Mouse (Mus musculus) heart, embryonic 12.5 days (tissue): Measurements from ENCODE around the gene Bcas3. TPM values are rescaled to one million over a fixed set of nuclear protein-coding genes. Genes with fewer than 3 reads are reported as not detected.

Source experiments
- ATAC-seq: fragments of 200-750 bp; cut with Nextera tagmentation; 2 replicates; pipeline ENCODE4 v1.8.0; 2017; ENCODE audit warnings: moderate TSS enrichment, moderate library complexity; ENCODE audit not compliant: insufficient number of reproducible peaks, low FRiP score
- H3K27ac ChIP-seq: fragments of 300-500 bp; sonication (generic); 2 replicates; pipeline ENCODE4 v1.5.1; 2016; ENCODE audit warnings: mild to moderate bottlenecking, moderate library complexity; ENCODE audit not compliant: poor library complexity, severe bottlenecking
- H3K27me3 ChIP-seq: fragments of 300-500 bp; sonication (generic); replicated peaks from 2 replicates; pipeline ENCODE4 v1.6.1; 2016; ENCODE audit warnings: mild to moderate bottlenecking, moderate library complexity
- H3K36me3 ChIP-seq: fragments of 300-500 bp; sonication (generic); 2 replicates; pipeline ENCODE4 v1.6.1; 2016; ENCODE audit warnings: mild to moderate bottlenecking, moderate library complexity
- H3K4me1 ChIP-seq: fragments of 300-500 bp; sonication (generic); replicated peaks from 2 replicates; pipeline ENCODE4 v1.6.1; 2016; ENCODE audit warnings: mild to moderate bottlenecking
- H3K4me2 ChIP-seq: fragments of 300-500 bp; sonication (generic); 2 replicates; pipeline ENCODE4 v1.6.1; 2016; ENCODE audit warnings: mild to moderate bottlenecking, moderate library complexity
- H3K4me3 ChIP-seq: fragments of 300-500 bp; sonication (generic); 2 replicates; pipeline ENCODE4 v1.5.1; 2016; ENCODE audit warnings: mild to moderate bottlenecking
- H3K9ac ChIP-seq: fragments of 300-500 bp; sonication (generic); 2 replicates; pipeline ENCODE4 v1.6.1; 2016; ENCODE audit warnings: mild to moderate bottlenecking, moderate library complexity
- H3K9me3 ChIP-seq: fragments of 300-500 bp; sonication (generic); replicated peaks from 2 replicates; pipeline ENCODE4 v1.6.1; 2016; ENCODE audit warnings: mild to moderate bottlenecking, moderate library complexity
- WGBS: fragments of 180-500 bp; shearing (Covaris S2); methylation state at CpG from one replicate; pipeline ENCODE4 v1.1.7; 2016; 5-methylcytosine and 5-hydroxymethylcytosine counted together
- polyA plus RNA-seq: library from polyadenylated mRNA; unstranded; fragments of >200 nt; fragmentation: Nextera tagmentation; extraction: Ambion mirVana; gene quantifications from 2 replicates; pipeline ENCODE4 v1.2.1, GENCODE M21; 2016

Bcas3 gene
- polyA plus RNA-seq, 1 experiment from 2014 or later: 16.1 TPM

DNA sequence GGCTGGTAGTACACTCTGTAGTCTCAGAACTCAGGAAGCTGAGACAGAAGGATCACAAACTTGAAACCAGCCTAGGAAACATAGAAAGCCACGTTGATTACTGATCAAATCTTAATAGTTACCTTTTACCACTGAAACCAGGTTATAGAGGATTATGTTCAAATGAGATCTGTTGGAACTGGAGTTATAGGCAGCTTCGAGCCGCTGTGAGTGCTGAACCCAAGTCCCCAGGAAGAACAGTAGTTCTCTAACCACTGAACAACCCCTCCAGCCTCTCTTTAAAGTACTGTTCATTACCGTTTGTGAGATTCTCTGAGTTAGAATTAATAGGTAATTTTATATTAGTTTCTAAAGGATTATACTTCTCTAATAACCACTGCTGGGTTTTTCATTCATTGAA, 188.0 kb downstream of the Bcas3 start:
- WGBS: 84% methylated on average over 4 of the region's 4 CpGs
- no peak overlapping the region for H3K9ac ChIP-seq
- no peak overlapping the region for H3K4me3 ChIP-seq
- peaks cover 5% of the 10 kb centered on the region for H3K4me1 ChIP-seq
- H3K9me3 ChIP-seq: no peaks in the 10 kb centered on the region
- H3K27me3 ChIP-seq: no peaks in the 10 kb centered on the region
- no peak overlapping the region for H3K4me2 ChIP-seq
- no peak overlapping the region for H3K27ac ChIP-seq
- H3K36me3 ChIP-seq: no peaks in the 10 kb centered on the region
- ATAC-seq: no peak

DNA sequence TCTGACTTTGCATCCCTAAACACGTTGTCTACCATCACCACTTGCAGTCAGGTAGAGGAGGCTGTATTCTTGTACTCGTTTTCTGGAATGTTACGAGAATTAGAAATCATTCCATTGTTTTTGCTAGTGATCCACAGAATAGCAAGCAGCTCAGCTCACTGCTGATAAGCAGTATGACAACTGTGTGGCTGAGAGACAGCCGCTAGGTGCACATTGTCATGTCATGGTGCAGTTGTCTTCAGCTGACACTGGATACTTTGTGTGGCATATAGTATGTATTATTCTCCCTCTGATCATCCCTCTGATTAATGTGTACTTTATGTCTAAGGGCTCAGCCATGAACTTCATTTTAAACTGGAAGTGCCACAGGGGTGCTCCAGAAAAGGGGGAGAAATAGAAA, 190.3 kb downstream of the Bcas3 start:
- H3K9ac ChIP-seq: no peak overlapping the region
- H3K27me3 ChIP-seq: no peaks in the 10 kb centered on the region
- H3K4me3 ChIP-seq: no peak overlapping the region
- no peaks in the 10 kb centered on the region for H3K9me3 ChIP-seq
- peaks cover 8% of the 10 kb centered on the region for H3K4me1 ChIP-seq
- no peaks in the 10 kb centered on the region for H3K36me3 ChIP-seq
- 67% methylated on average over 4 of the region's 4 CpGs for WGBS
- no peak for ATAC-seq
- H3K4me2 ChIP-seq: no peak overlapping the region
- no peak overlapping the region for H3K27ac ChIP-seq

DNA sequence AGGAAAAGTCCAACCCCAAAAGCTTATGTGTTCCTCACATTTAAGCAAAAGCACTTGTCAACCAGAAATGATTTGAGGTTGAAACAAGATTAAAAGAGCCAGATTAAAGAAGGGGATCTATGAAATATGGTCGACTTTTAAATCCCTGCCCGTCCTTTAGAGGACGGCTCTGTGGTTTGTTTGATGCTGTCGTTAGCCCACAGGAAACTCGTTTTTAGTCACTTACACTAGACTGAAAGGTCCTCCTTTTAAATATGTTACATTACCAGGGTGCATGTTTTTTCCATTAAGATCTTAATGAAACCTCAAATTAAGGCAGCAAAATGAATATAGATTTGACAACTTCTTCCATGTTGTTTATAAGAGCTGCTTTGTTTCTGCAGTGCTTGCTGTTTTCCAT, 192.6 kb downstream of the Bcas3 start:
- Histone ChIP-seq H3K4me3 (no peak overlapping the region), H3K27me3 (no peaks in the 10 kb centered on the region), H3K27ac (no peak overlapping the region), H3K9me3 (no peaks in the 10 kb centered on the region), H3K9ac (no peak overlapping the region), H3K4me2 (no peak overlapping the region), H3K36me3 (no peaks in the 10 kb centered on the region), H3K4me1 (peaks cover 16% of the 10 kb centered on the region)
- WGBS: 72% methylated on average over 5 of the region's 5 CpGs
- no peak for ATAC-seq

DNA sequence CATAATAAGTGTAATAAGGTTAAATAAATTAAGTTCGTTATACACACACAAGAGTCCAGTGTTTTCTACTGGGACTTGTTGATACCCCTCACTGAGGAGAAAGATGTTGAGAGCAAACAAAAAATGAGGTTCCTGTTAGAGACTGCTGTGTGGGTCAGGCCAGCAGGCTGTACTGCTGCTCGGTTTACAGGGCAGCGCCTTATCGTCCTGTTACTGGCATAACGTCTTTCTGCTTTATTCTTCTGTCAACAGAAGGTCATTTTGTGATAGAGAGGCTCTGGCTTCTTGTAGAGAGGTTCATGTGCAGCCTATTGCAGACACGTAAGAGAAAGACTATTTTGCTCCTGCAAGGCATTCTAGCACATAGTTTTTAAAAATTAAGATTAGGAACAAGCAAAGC, 195.0 kb downstream of the Bcas3 start:
- no peak overlapping the region for H3K9ac ChIP-seq
- H3K4me1 ChIP-seq: peaks cover 12% of the 10 kb centered on the region
- H3K27ac ChIP-seq: no peak overlapping the region
- no peaks in the 10 kb centered on the region for H3K9me3 ChIP-seq
- H3K27me3 ChIP-seq: no peaks in the 10 kb centered on the region
- H3K36me3 ChIP-seq: no peaks in the 10 kb centered on the region
- no peak overlapping the region for H3K4me3 ChIP-seq
- WGBS: 35% methylated on average over 6 of the region's 6 CpGs
- H3K4me2 ChIP-seq: no peak overlapping the region
- ATAC-seq: no peak

DNA sequence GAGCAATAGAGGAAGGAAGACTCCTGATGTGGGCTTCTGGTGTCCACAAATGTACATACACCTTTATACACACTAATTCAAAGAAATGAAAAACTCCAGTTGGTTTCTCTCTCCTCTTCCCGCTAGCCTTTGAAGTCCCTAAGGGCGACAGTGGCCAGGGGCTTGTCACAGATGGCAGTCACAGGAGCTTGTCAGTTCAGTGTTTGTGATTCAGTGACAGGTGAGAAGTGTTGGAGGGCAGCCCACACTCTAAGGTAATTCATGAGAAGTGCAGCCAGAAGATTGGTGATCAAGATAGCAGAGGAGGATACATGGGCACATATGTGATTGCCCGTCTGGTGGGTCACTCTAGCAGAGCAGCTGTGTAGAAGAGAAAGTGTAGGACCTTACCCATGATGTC, 196.7 kb downstream of the Bcas3 start:
- WGBS: 69% methylated on average over 3 of the region's 3 CpGs

DNA sequence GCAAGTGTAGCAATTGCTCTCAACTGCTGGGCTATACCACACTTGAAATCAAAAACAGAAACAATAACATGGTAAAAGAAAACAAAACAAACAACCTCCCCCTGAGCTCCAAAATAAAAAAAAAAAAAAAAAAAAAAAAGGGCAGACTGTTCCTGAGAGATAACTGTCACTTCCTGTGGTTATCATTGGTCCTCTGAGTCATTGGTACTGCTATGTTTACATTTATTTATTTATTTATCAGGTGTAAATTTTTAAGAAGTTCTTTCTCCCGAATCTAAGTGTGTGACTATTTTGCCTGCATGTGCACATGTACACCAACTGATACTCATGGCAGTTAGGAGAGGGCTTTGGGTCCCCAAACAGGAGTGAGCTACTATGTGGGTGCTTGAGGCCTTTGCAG, 202.1 kb downstream of the Bcas3 start:
- Histone ChIP-seq H3K9me3 (no peaks in the 10 kb centered on the region), H3K4me2 (no peak overlapping the region), H3K4me1 (peaks cover 4% of the 10 kb centered on the region; the same call in 1 of the 2 replicates), H3K9ac (no peak overlapping the region), H3K4me3 (no peak overlapping the region), H3K27ac (no peak overlapping the region), H3K36me3 (no peaks in the 10 kb centered on the region), H3K27me3 (no peaks in the 10 kb centered on the region)
- WGBS: 20% methylated on average over 1 of the region's 1 CpGs
- no peak for ATAC-seq

More for the DNA sequence above, 196.7 kb downstream of the Bcas3 start:
- peaks cover 12% of the 10 kb centered on the region for H3K4me1 ChIP-seq
- no peak for ATAC-seq
- no peaks in the 10 kb centered on the region for H3K36me3 ChIP-seq
- no peak overlapping the region for H3K4me2 ChIP-seq
- no peaks in the 10 kb centered on the region for H3K27me3 ChIP-seq
- H3K4me3 ChIP-seq: no peak overlapping the region
- H3K9me3 ChIP-seq: no peaks in the 10 kb centered on the region
- H3K9ac ChIP-seq: no peak overlapping the region
- no peak overlapping the region; the same call in 1 of the 2 replicates for H3K27ac ChIP-seq

DNA sequence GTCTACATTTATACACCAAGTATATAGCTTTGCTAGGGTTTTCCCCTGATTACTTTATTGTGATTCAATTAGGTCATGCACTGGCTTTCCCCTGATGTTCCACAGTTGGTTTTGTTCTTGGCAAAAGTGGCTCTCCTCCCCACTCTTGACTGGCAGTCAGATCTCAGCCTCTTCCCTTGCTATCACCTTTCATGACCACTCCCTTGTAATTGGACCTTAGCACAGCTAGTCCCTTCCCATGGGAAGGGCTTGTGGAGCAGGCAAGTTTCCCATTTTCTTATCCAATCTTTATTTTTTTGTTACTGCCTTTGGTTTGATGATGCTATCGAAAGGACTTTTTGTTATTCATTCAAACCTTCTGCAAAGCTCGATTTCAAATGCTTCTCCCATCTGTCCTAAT, 202.8 kb downstream of the Bcas3 start:
- no peaks in the 10 kb centered on the region for H3K9me3 ChIP-seq
- WGBS: 54% methylated on average over 2 of the region's 2 CpGs
- no peak overlapping the region for H3K9ac ChIP-seq
- H3K36me3 ChIP-seq: no peaks in the 10 kb centered on the region
- H3K4me1 ChIP-seq: peaks cover 4% of the 10 kb centered on the region; the same call in 1 of the 2 replicates
- H3K4me2 ChIP-seq: no peak overlapping the region
- no peak overlapping the region for H3K27ac ChIP-seq
- no peak overlapping the region for H3K4me3 ChIP-seq
- no peak for ATAC-seq
- H3K27me3 ChIP-seq: no peaks in the 10 kb centered on the region

DNA sequence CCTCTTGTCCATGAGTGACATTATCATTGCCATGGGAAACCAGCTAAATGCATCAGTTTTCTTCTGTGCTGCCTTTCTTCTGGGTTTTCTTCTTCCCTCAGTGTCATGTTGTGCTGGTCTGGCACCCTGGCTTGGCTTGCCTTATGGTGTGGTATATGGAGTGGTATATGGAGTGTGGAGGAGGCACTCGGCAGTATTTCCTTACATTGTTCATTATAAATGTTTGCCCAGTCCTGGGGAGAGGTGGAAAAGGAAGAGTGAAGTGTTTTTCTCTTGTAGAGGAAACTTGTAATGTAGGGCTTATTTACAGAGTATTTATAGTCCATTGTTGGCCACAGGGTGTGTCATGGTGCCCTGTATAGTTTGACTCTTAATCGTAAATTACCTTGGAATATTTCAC, 212.1 kb downstream of the Bcas3 start:
- no peak for ATAC-seq
- H3K9me3 ChIP-seq: no peaks in the 10 kb centered on the region
- WGBS: 61% methylated on average over 2 of the region's 2 CpGs

DNA sequence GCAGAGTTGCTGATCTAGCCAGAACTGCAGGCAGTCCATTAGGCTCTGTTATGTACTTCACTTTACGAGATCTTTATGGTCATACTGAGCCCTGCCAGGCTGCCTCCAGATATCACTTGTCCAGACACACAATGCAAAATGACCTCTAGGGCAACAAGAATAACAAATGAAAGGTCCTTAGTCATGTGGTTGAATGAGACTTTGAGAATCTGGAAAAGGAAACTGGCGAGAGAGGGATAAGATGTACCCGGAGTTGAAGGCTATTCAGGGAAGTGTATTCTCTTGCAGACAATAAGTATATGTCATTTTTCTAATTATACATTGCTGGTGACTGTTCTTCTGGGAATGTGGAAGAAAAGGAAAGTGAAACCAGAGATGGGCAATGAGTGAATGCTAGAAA, 218.1 kb downstream of the Bcas3 start:
- WGBS: 41% methylated on average over 3 of the region's 3 CpGs
- ATAC-seq: no peak
- Histone ChIP-seq H3K9ac (no peak overlapping the region), H3K4me3 (no peak overlapping the region), H3K27ac (peak overlapping the region; percentile 57; the same call in 1 of the 2 replicates), H3K4me1 (peaks cover 42% of the 10 kb centered on the region), H3K9me3 (no peaks in the 10 kb centered on the region), H3K4me2 (no peak overlapping the region), H3K27me3 (no peaks in the 10 kb centered on the region), H3K36me3 (no peaks in the 10 kb centered on the region)

More for the DNA sequence above, 212.1 kb downstream of the Bcas3 start:
- no peaks in the 10 kb centered on the region for H3K4me1 ChIP-seq
- no peaks in the 10 kb centered on the region for H3K36me3 ChIP-seq
- H3K4me3 ChIP-seq: no peak overlapping the region
- no peak overlapping the region for H3K9ac ChIP-seq
- H3K27ac ChIP-seq: no peak overlapping the region
- H3K4me2 ChIP-seq: no peak overlapping the region
- H3K27me3 ChIP-seq: no peaks in the 10 kb centered on the region

DNA sequence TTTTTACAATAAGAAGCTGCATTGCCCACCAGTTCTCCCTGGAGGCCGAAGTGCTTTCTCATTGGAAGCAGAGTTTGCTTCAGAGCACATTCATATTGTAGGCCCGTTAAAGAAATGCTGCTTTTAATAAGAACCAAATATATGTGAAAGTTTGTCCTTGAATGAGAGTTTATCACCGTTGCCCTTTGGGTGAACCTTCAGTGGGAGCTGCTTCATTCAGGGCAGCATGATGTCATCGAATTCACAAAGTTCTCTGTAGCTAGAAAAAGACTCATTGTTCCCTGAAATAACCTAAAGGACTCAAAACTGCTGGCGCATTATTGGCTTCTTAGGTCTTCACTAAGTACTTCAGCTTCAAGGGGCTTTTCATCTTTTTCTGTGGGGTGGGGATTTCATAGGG, 219.0 kb downstream of the Bcas3 start:
- Histone ChIP-seq H3K9me3 (no peaks in the 10 kb centered on the region), H3K4me1 (peaks cover 43% of the 10 kb centered on the region), H3K4me2 (peak overlapping the region; percentile 3), H3K27ac (peak overlapping the region; percentile 88), H3K27me3 (no peaks in the 10 kb centered on the region), H3K4me3 (no peak overlapping the region), H3K36me3 (no peaks in the 10 kb centered on the region), H3K9ac (no peak overlapping the region)
- peak; percentile 29; the same call in 1 of the 2 replicates for ATAC-seq
- WGBS: 22% methylated on average over 5 of the region's 5 CpGs

DNA sequence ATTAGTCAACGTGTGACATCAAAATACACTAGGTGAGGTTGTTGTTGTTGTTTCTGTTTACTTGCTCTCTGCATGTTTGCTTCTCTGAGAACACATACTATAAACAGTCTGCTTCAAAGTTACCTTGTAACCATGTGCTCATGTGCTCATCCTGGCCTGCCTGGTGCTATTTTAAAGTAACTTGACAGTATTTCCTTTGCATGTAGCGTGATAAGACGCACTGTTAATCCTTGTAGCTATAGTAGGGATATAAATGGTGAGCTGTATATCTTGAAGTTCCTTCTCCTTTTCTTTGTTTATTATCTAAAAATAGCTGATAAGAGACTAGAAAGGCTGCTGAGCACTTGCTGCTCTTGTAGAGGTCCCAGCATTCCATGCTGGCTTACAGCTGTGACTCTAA, 219.6 kb downstream of the Bcas3 start:
- Histone ChIP-seq H3K27ac (peak overlapping the region; percentile 88), H3K9me3 (no peaks in the 10 kb centered on the region), H3K27me3 (no peaks in the 10 kb centered on the region), H3K4me1 (peaks cover 48% of the 10 kb centered on the region), H3K9ac (no peak overlapping the region), H3K4me3 (no peak overlapping the region), H3K4me2 (no peak overlapping the region), H3K36me3 (no peaks in the 10 kb centered on the region)
- 19% methylated on average over 3 of the region's 3 CpGs for WGBS
- no peak for ATAC-seq

DNA sequence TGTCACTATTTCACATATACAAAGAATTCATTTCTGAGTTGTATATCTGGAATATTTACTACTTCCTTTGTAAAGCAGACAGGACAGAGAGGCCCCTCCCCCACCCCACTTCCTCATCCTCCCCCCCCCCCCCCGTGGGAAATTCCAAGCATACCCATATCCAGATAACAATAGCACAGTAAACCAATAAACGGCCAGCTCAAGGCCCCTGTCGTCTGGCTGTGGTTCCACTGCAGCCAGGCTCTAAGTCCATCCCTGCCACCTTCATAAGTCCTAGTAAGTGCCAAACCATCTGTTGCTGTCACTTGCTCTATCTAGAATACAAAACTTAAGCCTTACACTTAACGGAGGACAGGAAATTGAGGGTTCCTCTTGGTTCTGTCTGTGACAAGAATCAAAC, 221.5 kb downstream of the Bcas3 start:
- no peak for ATAC-seq
- H3K4me2 ChIP-seq: no peak overlapping the region
- no peaks in the 10 kb centered on the region for H3K27me3 ChIP-seq
- WGBS: 4% methylated on average over 4 of the region's 4 CpGs
- H3K9ac ChIP-seq: no peak overlapping the region
- H3K4me1 ChIP-seq: peaks cover 64% of the 10 kb centered on the region
- H3K4me3 ChIP-seq: no peak overlapping the region
- H3K36me3 ChIP-seq: no peaks in the 10 kb centered on the region
- no peak overlapping the region for H3K27ac ChIP-seq
- H3K9me3 ChIP-seq: no peaks in the 10 kb centered on the region
